Comparison of ENCODE assay signal across 18 mouse cellular contexts in the genomic region with DNA sequence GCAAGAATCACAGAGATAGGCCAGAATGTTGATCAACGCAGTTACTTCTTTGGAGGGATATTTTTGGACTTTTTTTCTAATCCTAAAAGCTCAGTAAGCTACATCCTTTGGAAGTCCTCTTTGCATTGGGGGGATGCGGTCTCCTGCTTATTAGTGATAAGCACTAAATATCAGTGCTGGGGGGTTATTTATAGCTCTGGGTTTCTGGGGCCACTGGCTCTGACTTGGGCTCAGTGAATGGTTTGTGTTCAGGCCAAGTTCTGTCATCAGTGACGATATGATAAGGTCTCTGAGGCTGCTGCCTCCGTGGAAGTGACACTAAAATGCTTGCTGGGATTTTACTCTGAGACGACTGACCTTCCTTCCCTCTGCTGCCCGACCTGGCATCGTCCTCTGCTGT. TPM values are rescaled to one million over a fixed set of nuclear protein-coding genes. Genes with fewer than 3 reads are reported as not detected.
A peak's percentile ranks its signal among the peaks of the same experiment; 100 is the strongest.
DNase-seq lines count a peak whose midpoint lies in the region; ATAC-seq and TF ChIP-seq lines count a peak whose summit lies in the region.
"Had no signal": no experiment of that assay in that cellular context is flagged by ENCODE, and none has a peak within 500 bp of the region (broad histone marks: within the 10 kb centered on the region; RNA-seq: fewer than 3 reads in every experiment).

No protein-coding gene starts in this region.

- peaks cover 3% of the 10 kb centered on the region; the same call in 1 of the 2 replicates for H3K4me1 ChIP-seq in kidney, embryonic 14.5 days (ENCODE audit: control insufficient read depth, insufficient read depth, low read length)
- peaks cover 53% of the 10 kb centered on the region for H3K4me1 ChIP-seq in heart, embryonic 12.5 days (replicated peaks)
- H3K4me1 ChIP-seq in liver, postnatal 0 days (ENCODE audit: insufficient read depth) = no peaks in the 10 kb centered on the region

- no peak overlapping the region for H3K4me3 ChIP-seq in kidney, embryonic 14.5 days (ENCODE audit: low read length)
- H3K4me3 ChIP-seq in heart, embryonic 12.5 days = no peak overlapping the region
- no peak overlapping the region for H3K4me3 ChIP-seq in liver, postnatal 0 days (ENCODE audit: low read depth, low read length)
- H3K4me3 ChIP-seq: embryonic facial prominence, embryonic 13.5 days had no signal

- no peak for ATAC-seq in kidney, embryonic 14.5 days (ENCODE audit: low FRiP score, low TSS enrichment)
- peak; percentile 78 for ATAC-seq in heart, embryonic 12.5 days (ENCODE audit: insufficient number of reproducible peaks, low FRiP score)
- ATAC-seq in liver, postnatal 0 days = peak; percentile 64
- ATAC-seq: activated CD4-positive, CD25-positive, alpha-beta regulatory T cell, adult 4 months had no signal

- WGBS in kidney, embryonic 14.5 days = 46% methylated on average over 7 of the region's 7 CpGs
- WGBS in heart, embryonic 12.5 days = 5% methylated on average over 7 of the region's 7 CpGs
- 32% methylated on average over 7 of the region's 7 CpGs for WGBS in liver, postnatal 0 days (ENCODE audit: insufficient replicate concordance)

- H3K27ac ChIP-seq in kidney, embryonic 14.5 days (ENCODE audit: low read depth, low read length) = no peak overlapping the region
- peak overlapping the region; percentile 92 for H3K27ac ChIP-seq in heart, embryonic 12.5 days (ENCODE audit: poor library complexity, severe bottlenecking)
- peak overlapping the region; percentile 13; the same call in 1 of the 2 replicates for H3K27ac ChIP-seq in liver, postnatal 0 days (ENCODE audit: low read depth)
- H3K27ac ChIP-seq: embryonic facial prominence, embryonic 13.5 days had no signal

- no peaks in the 10 kb centered on the region for H3K36me3 ChIP-seq in kidney, embryonic 14.5 days (ENCODE audit: control insufficient read depth, insufficient read depth, low read length)
- no peaks in the 10 kb centered on the region for H3K36me3 ChIP-seq in heart, embryonic 12.5 days
- no peaks in the 10 kb centered on the region for H3K36me3 ChIP-seq in liver, postnatal 0 days (replicated peaks; ENCODE audit: insufficient read depth, low read length)
- H3K36me3 ChIP-seq: embryonic facial prominence, embryonic 13.5 days had no signal

- H3K27me3 ChIP-seq in kidney, embryonic 14.5 days (ENCODE audit: control insufficient read depth, insufficient read depth, low read length) = no peaks in the 10 kb centered on the region
- H3K27me3 ChIP-seq in heart, embryonic 12.5 days (replicated peaks) = no peaks in the 10 kb centered on the region
- no peaks in the 10 kb centered on the region for H3K27me3 ChIP-seq in liver, postnatal 0 days (ENCODE audit: insufficient read depth, low read length)
- H3K27me3 ChIP-seq: CH12.LX; embryonic facial prominence, embryonic 13.5 days had no signal

- H3K9ac ChIP-seq in kidney, embryonic 14.5 days (ENCODE audit: low read depth, low read length) = no peak overlapping the region
- no peak overlapping the region for H3K9ac ChIP-seq in heart, embryonic 12.5 days
- H3K9ac ChIP-seq in liver, postnatal 0 days (replicated peaks) = no peak overlapping the region
- H3K9ac ChIP-seq: embryonic facial prominence, embryonic 13.5 days had no signal

- H3K9me3 ChIP-seq in kidney, embryonic 14.5 days (ENCODE audit: control insufficient read depth, low read length) = no peaks in the 10 kb centered on the region
- H3K9me3 ChIP-seq in heart, embryonic 12.5 days (replicated peaks) = no peaks in the 10 kb centered on the region
- H3K9me3 ChIP-seq in liver, postnatal 0 days (ENCODE audit: low read length) = no peaks in the 10 kb centered on the region
- H3K9me3 ChIP-seq: embryonic facial prominence, embryonic 13.5 days had no signal

- TF ChIP-seq CTCF in liver, postnatal 0 days (IDR thresholded peaks at IDR 0.05; ENCODE audit: low read depth) = no peak

- TF ChIP-seq EP300 in liver, postnatal 0 days (IDR thresholded peaks at IDR 0.05; ENCODE audit: low read depth) = no peak; the same call in none of the 2 replicates

- H3K4me2 ChIP-seq in kidney, embryonic 14.5 days (replicated peaks; ENCODE audit: low read depth, low read length) = no peak overlapping the region
- peak overlapping the region; percentile 35 for H3K4me2 ChIP-seq in heart, embryonic 12.5 days
- no peak overlapping the region for H3K4me2 ChIP-seq in liver, postnatal 0 days (ENCODE audit: low read depth, low read length)
- H3K4me2 ChIP-seq: embryonic facial prominence, embryonic 13.5 days had no signal

- DNase-seq in adrenal gland, postnatal 14 days = peak; percentile 18
- no peak for DNase-seq in adrenal gland, postnatal 25 days
- DNase-seq in kidney, postnatal 14 days = peak; percentile 45
- no peak for DNase-seq in liver, postnatal 0 days
- no peak for DNase-seq in urinary bladder, adult 2 months (ENCODE audit: low spot score)
- no peak for DNase-seq in cerebellum, postnatal 25 days
- DNase-seq: cerebellum, adult 18-20 months; gastrocnemius, postnatal 36 days; layer of hippocampus, postnatal 36 days; lung, adult 18-20 months; lung, postnatal 4 days; midbrain, embryonic 14.5 days had no signal

RNA-seq across cellular contexts. Expression of a gene that starts 22.9 kb away (rescaled TPM):
- 1.3 and 18.0 TPM in 2 replicates for total RNA-seq in adrenal gland, postnatal 14 days (2021)
- total RNA-seq in adrenal gland, postnatal 25 days (2021) = 0.12 and 0.67 TPM in 2 replicates
- 0.30 and 0.72 TPM in 2 replicates for polyA plus RNA-seq in kidney, embryonic 14.5 days (2014; fragmentation: Nextera tagmentation; extraction: Ambion mirVana)
- 0.38 TPM in 1 of 2 replicates, not detected in the other for polyA plus RNA-seq in heart, embryonic 12.5 days (2016; fragmentation: Nextera tagmentation; extraction: Ambion mirVana)
- polyA plus RNA-seq in liver, postnatal 0 days (2015; fragmentation: Nextera tagmentation; extraction: Ambion mirVana) = 111 and 117 TPM in 2 replicates
- polyA plus RNA-seq in urinary bladder, adult 2 months (2012; rRNA removed) = 0.03 and 0.04 TPM in 2 replicates
- total RNA-seq: gastrocnemius, postnatal 36 days had no signal
- polyA plus RNA-seq: embryonic facial prominence, embryonic 13.5 days; forebrain, embryonic 11.5 days; midbrain, embryonic 14.5 days had no signal

Comparison
In these comparisons a context has a peak if more than half of its experiments do, and no peak if none do; other contexts are left out.
1. DNase-seq: peak in adrenal gland, postnatal 14 days (single experiment) and kidney, postnatal 14 days (single experiment); none in adrenal gland, postnatal 25 days (single experiment), liver, postnatal 0 days (single experiment), urinary bladder, adult 2 months (single experiment) and cerebellum, postnatal 25 days (0 of 2).
2. RNA of a gene that starts 22.9 kb away (polyA plus RNA-seq): 111 to 117 TPM in liver, postnatal 0 days; 0.30 to 0.72 TPM in kidney, embryonic 14.5 days, 0.38 TPM in heart, embryonic 12.5 days and 0.03 to 0.04 TPM in urinary bladder, adult 2 months; every median in the first group is over 10 times any median in the second.